Mouse (Mus musculus): ENCODE results near the gene Nsg2.

GRCm38 (mm10) chr11:31981830-31982229 lies 18.4 kb upstream of the Nsg2 start:
- TF ChIP-seq FLI1 (IDR thresholded peaks at IDR 0.05; ENCODE audit: low read length) (no peak), GATA1 (IDR thresholded peaks at IDR 0.05; ENCODE audit: borderline replicate concordance, low read length) (no peak)
